Mouse (Mus musculus) v-Abl transformed pro-B cells (cell line): ENCODE measurements around the gene Hps5.

ENCODE experiments used
- in situ Hi-C, 2 experiments: fragments of 400-800 bp; cut with MboI; formaldehyde crosslinking; loops; one replicate each; pipeline ENCODE4 v1.15.1; 2025; ENCODE audit not compliant: unreplicated experiment in 2 of 2

The Hps5 gene

DNA sequence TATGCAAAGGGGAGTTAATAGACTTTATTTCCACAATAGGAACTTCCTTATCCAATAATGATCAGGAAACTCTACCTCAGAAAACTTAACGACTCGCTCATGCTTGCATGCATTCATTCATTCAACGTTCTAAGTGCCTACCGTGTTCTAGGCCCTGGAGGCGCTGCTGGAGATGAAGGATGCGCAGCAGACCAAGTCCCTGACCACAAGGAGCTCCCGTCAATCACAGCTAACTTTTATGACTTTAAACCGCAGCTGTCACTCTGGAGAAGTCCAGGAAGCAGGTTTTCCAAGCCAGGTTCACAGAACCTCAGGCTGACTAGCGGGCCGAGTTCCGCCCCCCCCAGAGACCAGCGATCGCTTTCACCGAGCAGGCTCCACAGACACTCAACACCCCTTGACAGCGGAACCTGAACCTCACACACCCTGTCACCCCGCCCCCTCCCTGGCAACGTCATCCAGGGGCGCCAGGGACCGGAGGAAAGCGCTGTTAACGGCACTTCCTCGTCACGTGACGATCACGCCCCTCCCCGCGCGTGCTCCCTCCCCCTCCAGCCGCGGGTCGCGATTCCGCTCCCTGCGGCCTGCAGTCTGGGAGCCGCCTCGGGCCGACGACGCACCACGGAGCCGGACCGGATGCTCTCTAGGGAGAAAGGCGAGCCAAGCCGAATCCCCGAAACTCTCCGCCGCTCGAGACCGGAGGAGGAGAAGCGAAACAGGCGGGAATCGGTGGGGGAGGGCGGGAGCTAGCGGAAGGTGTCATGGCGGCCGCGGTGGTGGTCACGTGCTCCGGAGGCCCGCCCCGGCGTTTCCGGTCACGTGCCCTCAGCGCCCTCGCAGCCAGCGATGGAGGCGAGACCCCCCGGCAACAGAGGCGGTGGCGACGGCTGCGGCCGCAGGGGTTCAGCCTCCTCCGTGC lies at the start of gene Hps5, which contains the start of gene Gtf2h1:
Gene Hps5 (minus strand): TSS at position 778 of the 919 bp plus-strand sequence.
Gene Gtf2h1 (plus strand): TSS at position 817 of the 919 bp plus-strand sequence.
- in situ Hi-C loops, result loop anchor here (5.0 to 10.0 kb wide), 3 partner anchors 52 to 1081 kb away; partner anchors contain the start of genes Rpl18 (in 1 of the 2), Sphk2 (in 1 of the 2) and Spty2d1 (in 1 of the 2)

GRCm38 (mm10) chr7:46845211-46845977 lies 49.5 kb upstream of the Hps5 start:
- in situ Hi-C loops, result loop anchor here (5.0 to 25.0 kb wide), 2 partner anchors 48 to 1333 kb away; partner anchors contain the start of genes Gtf2h1 (in 1 of the 2), Hps5 (in 1 of the 2) and Nucb1 (in 1 of the 2)

- in situ Hi-C loops, result loop anchor here in 1 of 2 experiments (25.0 kb wide), 1 partner anchor 1331 kb away; the partner anchor contains the start of gene Nucb1
Measured at GRCm38 (mm10) chr7:46843576-46843975, 47.7 kb upstream of the Hps5 start.

DNA sequence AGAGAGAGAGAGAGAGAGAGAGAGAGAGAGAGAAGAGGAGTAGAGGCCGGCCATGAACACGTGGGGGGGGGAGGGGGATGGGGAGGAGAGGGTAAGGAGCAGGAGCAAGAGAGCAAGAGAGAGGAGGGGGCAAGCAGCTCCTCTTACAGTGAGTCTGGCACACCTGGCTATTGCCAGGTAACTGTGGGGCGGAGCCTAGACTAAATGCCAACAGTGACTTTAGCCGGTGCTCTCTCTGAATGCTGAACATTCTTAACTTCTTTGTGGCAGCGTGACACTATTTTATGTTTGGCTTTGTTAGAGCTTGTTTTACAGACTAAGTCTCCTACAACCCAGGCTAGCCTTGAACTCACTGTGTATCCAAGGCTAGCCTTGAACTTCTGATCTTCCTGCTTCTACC lies 46.4 kb upstream of the Hps5 start:
- in situ Hi-C loops, result loop anchor here in 1 of 2 experiments (25.0 kb wide), 1 partner anchor 1330 kb away; the partner anchor contains the start of gene Nucb1

- in situ Hi-C loops, result loop anchor here in 1 of 2 experiments (25.0 kb wide), 1 partner anchor 1329 kb away; the partner anchor contains the start of gene Nucb1
Measured at GRCm38 (mm10) chr7:46840787-46841525, 45.1 kb upstream of the Hps5 start, which contains the start of gene Ldha. Gene Ldha, plus strand, starts transcription at chr7:46841475.

DNA sequence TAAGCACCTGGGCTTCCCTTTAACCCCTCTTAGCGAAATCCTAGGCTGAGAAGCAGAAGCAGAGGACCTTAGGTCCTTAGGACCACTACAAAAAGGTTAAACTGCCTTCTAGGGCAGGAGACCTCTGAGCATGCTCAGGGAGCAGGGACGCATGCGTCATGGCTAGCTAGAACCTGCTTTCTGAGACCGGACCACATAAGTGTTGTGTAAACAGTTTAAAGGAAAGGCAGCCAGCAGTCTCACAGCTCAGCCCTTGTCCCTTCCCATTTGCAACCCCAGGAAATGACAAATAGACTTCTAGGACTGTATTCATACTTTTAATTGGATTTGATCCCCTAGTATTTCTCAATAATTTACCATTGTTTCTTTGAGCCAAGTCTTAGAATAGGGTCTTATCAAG lies 44.5 kb upstream of the Hps5 start:
- in situ Hi-C loops, result loop anchor here in 1 of 2 experiments (25.0 kb wide), 1 partner anchor 1328 kb away; the partner anchor contains the start of gene Nucb1

- in situ Hi-C loops, result loop anchor here in 1 of 2 experiments (25.0 kb wide), 1 partner anchor 1328 kb away; the partner anchor contains the start of gene Nucb1
Measured at GRCm38 (mm10) chr7:46839861-46840260, 44.0 kb upstream of the Hps5 start.

DNA sequence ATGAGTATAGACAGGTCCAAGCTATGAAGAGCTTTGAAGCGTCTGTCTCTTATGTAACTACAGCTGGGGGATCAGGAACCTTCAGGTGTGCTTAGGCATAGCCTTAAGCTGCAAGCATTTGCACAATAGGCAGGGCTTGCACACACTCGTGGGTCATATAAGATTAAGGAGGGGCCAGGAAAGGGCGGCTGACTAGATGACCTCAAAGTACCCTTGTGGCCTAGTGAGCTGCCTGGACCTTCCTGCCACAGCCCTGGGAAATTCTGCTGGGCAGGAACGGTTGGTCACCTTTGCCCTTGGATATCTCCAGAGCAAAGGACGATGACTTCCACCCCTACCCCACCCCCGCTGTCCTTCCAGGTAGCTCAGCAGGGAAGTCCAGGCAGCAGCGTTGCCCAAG lies 43.6 kb upstream of the Hps5 start:
- in situ Hi-C loops, result loop anchor here in 1 of 2 experiments (25.0 kb wide), 1 partner anchor 1327 kb away; the partner anchor contains the start of gene Nucb1

DNA sequence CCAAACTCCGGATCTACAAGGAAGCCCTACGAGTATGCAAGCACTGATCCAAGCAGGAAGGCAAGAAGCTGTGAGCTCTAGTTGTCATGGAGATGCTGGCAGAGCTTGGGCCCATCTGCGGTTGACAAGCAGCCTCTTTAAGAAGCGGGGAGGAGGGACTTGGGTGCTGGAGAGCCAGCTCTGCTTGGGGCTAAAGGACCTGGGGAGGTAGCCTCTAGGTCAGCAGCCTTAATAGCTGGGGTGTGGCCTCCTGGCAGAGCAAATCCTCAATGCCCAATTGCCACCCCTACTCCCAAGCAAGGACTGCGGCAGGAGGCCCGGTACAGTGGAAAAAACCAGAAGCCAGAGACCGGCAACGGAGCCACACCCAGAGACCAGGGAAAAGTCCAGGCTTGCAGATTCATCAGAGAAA lies 43.0 kb upstream of the Hps5 start:
- in situ Hi-C loops, result loop anchor here in 1 of 2 experiments (25.0 kb wide), 1 partner anchor 1327 kb away; the partner anchor contains the start of gene Nucb1

DNA sequence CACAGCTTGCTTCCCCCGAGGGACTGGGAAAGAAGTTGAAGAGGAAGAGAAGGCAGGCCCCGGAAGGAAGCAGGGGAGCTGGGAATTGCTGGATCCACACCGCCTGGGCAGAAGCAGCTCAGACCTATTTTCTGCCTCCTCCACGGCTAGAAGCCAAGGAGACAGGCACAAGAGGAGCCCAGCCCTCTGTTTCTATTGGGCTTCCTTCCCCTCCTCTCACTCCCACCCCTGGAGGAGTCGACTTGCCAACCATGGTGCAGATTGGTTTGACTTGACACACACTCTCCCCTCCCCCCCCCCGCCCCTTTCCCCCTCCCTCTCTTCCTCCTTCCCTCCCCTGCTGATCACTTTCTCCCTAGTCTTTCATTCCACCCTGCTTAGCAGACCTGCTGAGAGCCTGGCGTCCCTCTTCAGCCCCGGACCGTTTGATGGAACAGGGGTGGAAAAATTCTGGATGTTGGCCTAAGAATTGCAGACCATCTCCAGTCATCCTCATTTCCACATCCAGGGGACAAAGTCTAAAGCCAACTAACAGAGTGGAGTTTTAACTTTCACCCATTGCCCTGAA lies 42.3 kb upstream of the Hps5 start:
- in situ Hi-C loops, result loop anchor here in 1 of 2 experiments (25.0 kb wide), 1 partner anchor 1326 kb away; the partner anchor contains the start of gene Nucb1

DNA sequence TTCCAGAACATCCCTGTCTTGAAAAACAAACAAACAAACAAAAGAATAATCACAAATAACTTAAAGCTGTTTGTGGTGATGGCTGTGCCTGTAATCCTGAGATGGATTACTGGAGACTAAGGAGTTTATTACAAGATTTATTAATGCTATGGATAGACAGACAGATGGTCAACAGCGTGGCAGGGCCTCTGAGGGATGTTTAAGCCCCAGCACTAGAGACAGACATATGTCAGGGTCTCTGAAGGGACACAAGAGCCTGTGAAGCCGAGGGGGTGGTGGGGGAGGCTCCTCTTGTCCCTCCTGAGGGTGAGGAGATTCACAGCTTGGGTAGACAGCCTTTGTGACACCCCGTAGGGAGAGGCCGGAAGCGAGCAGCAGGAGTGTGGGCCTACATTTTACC lies 41.2 kb upstream of the Hps5 start:
- in situ Hi-C loops, result loop anchor here in 1 of 2 experiments (25.0 kb wide), 1 partner anchor 1325 kb away; the partner anchor contains the start of gene Nucb1

- in situ Hi-C loops, result loop anchor here in 1 of 2 experiments (25.0 kb wide), 1 partner anchor 1324 kb away; the partner anchor contains the start of gene Nucb1
Measured at GRCm38 (mm10) chr7:46836357-46836756, 40.5 kb upstream of the Hps5 start.

DNA sequence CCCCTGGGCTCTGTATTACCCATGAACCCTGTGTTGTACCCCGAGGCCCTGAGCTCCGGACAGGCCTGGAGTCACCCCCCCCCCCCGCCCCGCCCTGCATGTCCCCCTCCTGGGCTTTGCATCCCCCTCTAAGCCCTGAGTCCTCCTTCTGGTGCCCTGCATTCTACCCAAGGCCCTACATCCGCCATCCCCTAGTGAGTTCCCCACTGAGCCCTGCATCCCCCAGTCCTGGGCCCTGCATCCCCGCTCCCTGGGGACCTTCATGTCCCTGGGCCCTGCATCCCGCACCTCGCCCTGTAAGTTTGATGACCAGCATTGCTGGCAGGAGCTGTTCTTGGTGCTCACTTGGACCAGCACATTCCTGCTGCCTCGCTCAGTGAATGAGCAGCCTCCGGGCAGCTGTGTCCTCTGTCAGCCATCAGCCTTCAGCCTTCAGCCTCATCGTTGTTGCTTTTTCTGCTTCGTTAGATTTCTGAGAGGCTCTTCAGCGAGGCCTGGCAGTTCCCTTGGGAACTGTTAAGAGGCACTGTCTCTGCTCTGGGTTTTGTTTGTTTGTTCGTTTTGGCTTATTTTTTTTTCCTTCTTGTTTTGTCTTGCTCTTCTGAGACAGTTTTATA lies 39.2 kb upstream of the Hps5 start:
- in situ Hi-C loops, result loop anchor here in 1 of 2 experiments (25.0 kb wide), 1 partner anchor 1323 kb away; the partner anchor contains the start of gene Nucb1

DNA sequence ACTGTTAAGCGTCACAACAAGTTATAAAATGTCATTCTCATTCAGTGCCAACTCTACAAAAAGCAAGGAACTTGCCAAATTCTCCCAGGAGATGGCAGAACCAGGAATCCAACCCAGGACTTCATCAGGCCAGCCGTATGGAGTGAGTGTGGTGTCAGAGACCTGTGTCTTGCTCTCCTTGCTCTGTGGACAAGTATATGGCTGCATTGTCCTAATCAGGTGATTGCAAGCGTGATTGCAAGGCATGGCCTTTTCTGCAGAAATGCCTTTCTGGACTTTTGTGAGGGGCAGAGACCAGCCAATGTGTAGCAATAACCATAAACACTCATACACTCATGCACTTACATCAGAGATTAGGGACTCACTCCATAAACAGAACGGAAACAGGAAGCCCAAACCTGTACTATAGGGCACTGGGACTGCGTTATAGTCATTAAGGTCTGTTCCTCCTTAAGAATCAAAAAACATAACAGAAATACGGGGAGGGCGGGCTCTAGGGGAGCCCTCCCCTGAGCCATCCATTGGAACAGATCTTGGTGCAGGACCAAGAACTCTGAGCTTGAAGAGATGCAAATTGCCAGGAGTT lies 37.9 kb upstream of the Hps5 start:
- in situ Hi-C loops, result loop anchor here in 1 of 2 experiments (25.0 kb wide), 1 partner anchor 1321 kb away; the partner anchor contains the start of gene Nucb1

DNA sequence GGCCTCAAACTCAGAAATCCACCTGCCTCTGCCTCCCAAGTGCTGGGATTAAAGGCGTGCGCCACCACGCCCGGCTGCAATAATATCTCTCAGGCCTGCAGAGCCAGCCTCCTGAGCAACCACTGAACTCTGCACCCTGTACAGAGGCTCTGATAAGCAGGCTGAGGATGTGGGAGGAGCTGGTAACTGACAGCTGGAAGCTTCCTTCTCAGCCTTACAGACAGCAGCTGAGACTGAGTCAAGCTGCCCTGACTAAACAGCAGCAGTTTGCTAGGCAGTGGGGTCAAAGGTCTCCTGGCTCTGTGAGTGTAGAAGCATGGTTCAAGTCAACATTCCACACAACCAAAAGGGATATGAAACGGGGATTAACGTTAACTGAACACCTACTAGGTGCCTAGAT lies 37.4 kb upstream of the Hps5 start:
- in situ Hi-C loops, result loop anchor here in 1 of 2 experiments (25.0 kb wide), 1 partner anchor 1321 kb away; the partner anchor contains the start of gene Nucb1

DNA sequence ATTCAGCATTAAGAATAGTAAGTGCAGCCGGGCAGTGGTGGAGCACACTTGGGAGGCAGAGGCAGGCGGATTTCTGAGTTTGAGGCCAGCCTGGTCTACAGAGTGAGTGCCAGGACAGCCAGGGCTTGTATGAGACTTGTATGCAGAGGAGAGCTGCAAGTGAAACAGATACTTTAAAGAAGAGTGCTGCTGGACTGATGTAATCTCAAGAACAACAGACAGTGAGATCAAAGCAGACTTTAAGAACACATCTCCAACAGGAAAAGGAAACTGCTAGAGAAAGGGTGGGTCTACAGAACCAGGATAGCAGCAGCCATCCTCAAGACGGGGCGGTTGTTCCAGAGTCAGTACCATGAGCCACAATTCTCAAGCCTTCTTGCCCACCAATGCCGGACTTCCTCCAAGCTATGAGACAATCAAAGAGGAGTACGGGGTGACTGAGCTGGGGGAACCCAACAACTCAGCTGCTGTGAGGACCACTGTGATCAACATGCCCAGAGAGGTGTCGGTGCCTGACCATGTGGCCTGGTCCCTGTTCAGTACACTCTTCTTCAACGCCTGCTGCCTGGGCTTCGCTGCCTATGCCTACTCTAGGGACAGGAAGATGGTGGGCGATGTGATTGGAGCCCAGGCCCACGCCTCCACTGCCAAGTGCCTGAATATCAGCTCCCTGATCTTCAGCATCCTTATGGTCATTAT lies 36.4 kb upstream of the Hps5 start:
- in situ Hi-C loops, result loop anchor here in 1 of 2 experiments (25.0 kb wide), 1 partner anchor 1320 kb away; the partner anchor contains the start of gene Nucb1

- in situ Hi-C loops, result loop anchor here in 1 of 2 experiments (25.0 kb wide), 1 partner anchor 1319 kb away; the partner anchor contains the start of gene Nucb1
Measured at GRCm38 (mm10) chr7:46831693-46832092, 35.8 kb upstream of the Hps5 start.
